Mouse (Mus musculus): ENCODE measurements around the gene Phf10. TPM values are rescaled to one million over a fixed set of nuclear protein-coding genes. Genes with fewer than 3 reads are reported as not detected.

Phf10 gene
- polyA plus RNA-seq, 1 experiment from 2014 or later, result 29.5 TPM

GRCm38 (mm10) chr17:14958686-14959327 is 2.3 kb downstream of the Phf10 start:
- DNase-seq (ENCODE audit: low spot score) (no peak), ATAC-seq (ENCODE audit: low FRiP score, low TSS enrichment) (no peak)
- 85% methylated on average over 5 of the region's 5 CpGs for WGBS
- H3K4me2 ChIP-seq (replicated peaks; ENCODE audit: low read depth), result no peak overlapping the region
- H3K36me3 ChIP-seq (ENCODE audit: control insufficient read depth, insufficient read depth, low read length), result peaks cover 6% of the 10 kb centered on the region
- no peak overlapping the region for H3K27ac ChIP-seq (replicated peaks)
- H3K9me3 ChIP-seq (ENCODE audit: control insufficient read depth, low read length), result no peaks in the 10 kb centered on the region
- no peak overlapping the region for H3K9ac ChIP-seq (ENCODE audit: low read length)
- TF ChIP-seq CTCF (IDR thresholded peaks at IDR 0.05; ENCODE audit: low read depth), result no peak
- TF ChIP-seq EP300 (optimal IDR thresholded peaks at IDR 0.05), result no peak
- H3K27me3 ChIP-seq (ENCODE audit: control insufficient read depth, insufficient read depth, low read length), result no peaks in the 10 kb centered on the region
- no peak overlapping the region for H3K4me3 ChIP-seq (ENCODE audit: low read depth, low read length)
- H3K4me1 ChIP-seq (replicated peaks; ENCODE audit: control insufficient read depth, insufficient read depth), result peaks cover 2% of the 10 kb centered on the region; the same call in 1 of the 2 replicates

GRCm38 (mm10) chr17:14953452-14953851 is 7.6 kb downstream of the Phf10 start:
- Histone ChIP-seq H3K9ac (ENCODE audit: low read length) (no peak overlapping the region), H3K4me1 (replicated peaks; ENCODE audit: control insufficient read depth, insufficient read depth) (no peaks in the 10 kb centered on the region), H3K36me3 (ENCODE audit: control insufficient read depth, insufficient read depth, low read length) (peaks cover 10% of the 10 kb centered on the region), H3K27ac (replicated peaks) (no peak overlapping the region), H3K4me2 (replicated peaks; ENCODE audit: low read depth) (no peak overlapping the region), H3K9me3 (ENCODE audit: control insufficient read depth, low read length) (no peaks in the 10 kb centered on the region), H3K27me3 (ENCODE audit: control insufficient read depth, insufficient read depth, low read length) (no peaks in the 10 kb centered on the region), H3K4me3 (ENCODE audit: low read depth, low read length) (no peak overlapping the region)
- ATAC-seq (ENCODE audit: low FRiP score, low TSS enrichment) (peak; percentile 48; the same call in 1 of the 2 replicates), DNase-seq (ENCODE audit: low spot score) (no peak)
- 82% methylated on average over 8 of the region's 8 CpGs for WGBS
- TF ChIP-seq CTCF (IDR thresholded peaks at IDR 0.05; ENCODE audit: low read depth) (no peak), EP300 (optimal IDR thresholded peaks at IDR 0.05) (no peak)

DNA sequence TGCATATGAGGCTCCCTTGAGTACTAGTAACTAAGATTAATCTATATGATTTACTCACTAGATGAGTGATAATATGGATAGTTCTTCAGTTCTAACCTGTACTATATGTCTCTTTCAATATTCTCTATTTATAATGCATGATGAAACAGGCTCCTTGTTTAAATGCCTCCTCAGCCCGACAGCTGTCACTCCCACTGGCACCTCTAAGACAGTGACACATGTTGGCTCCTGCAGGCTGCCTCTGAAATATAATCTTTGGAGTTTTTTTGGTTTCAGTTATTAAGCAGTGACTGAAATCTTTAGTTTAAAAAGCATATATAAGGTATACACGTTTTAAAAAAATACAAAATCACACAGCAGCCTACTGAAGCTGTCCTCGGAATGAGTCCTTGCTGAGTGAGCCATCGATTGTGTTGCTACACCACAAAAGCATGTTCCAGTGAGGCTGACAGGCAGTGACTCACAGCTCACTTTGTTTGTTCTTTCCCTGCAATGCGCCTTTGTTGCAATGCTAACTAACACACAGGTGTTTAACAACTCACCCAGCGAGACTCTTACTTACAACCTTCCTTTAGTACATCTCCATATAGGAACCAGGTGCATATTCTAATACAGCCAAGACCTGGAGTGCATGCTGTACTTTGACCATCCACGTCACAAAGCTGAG is 11.8 kb downstream of the Phf10 start:
- 62% methylated on average over 7 of the region's 7 CpGs for WGBS
- no peak overlapping the region for H3K4me2 ChIP-seq (replicated peaks; ENCODE audit: low read depth)
- no peaks in the 10 kb centered on the region for H3K4me1 ChIP-seq (replicated peaks; ENCODE audit: control insufficient read depth, insufficient read depth)
- no peak overlapping the region for H3K4me3 ChIP-seq (ENCODE audit: low read depth, low read length)
- no peaks in the 10 kb centered on the region for H3K27me3 ChIP-seq (ENCODE audit: control insufficient read depth, insufficient read depth, low read length)
- no peaks in the 10 kb centered on the region for H3K9me3 ChIP-seq (ENCODE audit: control insufficient read depth, low read length)
- H3K27ac ChIP-seq (replicated peaks), result no peak overlapping the region
- TF ChIP-seq CTCF (IDR thresholded peaks at IDR 0.05; ENCODE audit: low read depth), result no peak
- no peak for TF ChIP-seq EP300 (optimal IDR thresholded peaks at IDR 0.05)
- peaks cover 7% of the 10 kb centered on the region for H3K36me3 ChIP-seq (ENCODE audit: control insufficient read depth, insufficient read depth, low read length)
- DNase-seq (ENCODE audit: low spot score), result peak; percentile 46
- ATAC-seq (ENCODE audit: low FRiP score, low TSS enrichment), result peak; percentile 83
- H3K9ac ChIP-seq (ENCODE audit: low read length), result no peak overlapping the region

DNA sequence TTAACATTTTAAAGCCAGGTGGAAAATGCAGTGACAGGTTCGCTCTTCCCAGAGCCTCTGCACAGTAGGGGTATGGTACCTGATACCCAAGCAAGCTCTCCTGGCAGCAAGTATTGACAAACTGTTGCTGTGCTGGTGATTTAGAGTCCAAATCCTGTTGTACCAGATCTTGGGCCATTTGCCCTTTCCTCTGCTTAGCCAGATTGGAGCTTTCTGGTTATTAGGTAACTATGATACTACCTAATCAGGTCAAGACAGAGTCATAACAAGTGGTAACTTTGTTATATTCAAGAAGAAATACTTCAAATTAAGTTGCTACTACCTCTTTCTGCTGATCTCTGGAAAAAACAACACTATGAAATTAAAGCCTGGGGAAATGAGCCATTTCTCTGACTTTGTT is 16.5 kb downstream of the Phf10 start:
- TF ChIP-seq CTCF (IDR thresholded peaks at IDR 0.05; ENCODE audit: low read depth), result no peak
- TF ChIP-seq EP300 (optimal IDR thresholded peaks at IDR 0.05), result no peak
- H3K4me3 ChIP-seq (ENCODE audit: low read depth, low read length), result no peak overlapping the region; the same call in 1 of the 2 replicates
- DNase-seq (ENCODE audit: low spot score), result no peak
- H3K36me3 ChIP-seq (ENCODE audit: control insufficient read depth, insufficient read depth, low read length), result no peaks in the 10 kb centered on the region
- peak overlapping the region; percentile 94 for H3K4me2 ChIP-seq (replicated peaks; ENCODE audit: low read depth)
- H3K9ac ChIP-seq (ENCODE audit: low read length), result no peak overlapping the region
- no peaks in the 10 kb centered on the region for H3K4me1 ChIP-seq (replicated peaks; ENCODE audit: control insufficient read depth, insufficient read depth)
- H3K27me3 ChIP-seq (ENCODE audit: control insufficient read depth, insufficient read depth, low read length), result no peaks in the 10 kb centered on the region
- whole genome bisulfite sequencing, result 91% methylated on average over 1 of the region's 1 CpGs
- no peaks in the 10 kb centered on the region for H3K9me3 ChIP-seq (ENCODE audit: control insufficient read depth, low read length)
- no peak for ATAC-seq (ENCODE audit: low FRiP score, low TSS enrichment)
- no peak overlapping the region for H3K27ac ChIP-seq (replicated peaks)

DNA sequence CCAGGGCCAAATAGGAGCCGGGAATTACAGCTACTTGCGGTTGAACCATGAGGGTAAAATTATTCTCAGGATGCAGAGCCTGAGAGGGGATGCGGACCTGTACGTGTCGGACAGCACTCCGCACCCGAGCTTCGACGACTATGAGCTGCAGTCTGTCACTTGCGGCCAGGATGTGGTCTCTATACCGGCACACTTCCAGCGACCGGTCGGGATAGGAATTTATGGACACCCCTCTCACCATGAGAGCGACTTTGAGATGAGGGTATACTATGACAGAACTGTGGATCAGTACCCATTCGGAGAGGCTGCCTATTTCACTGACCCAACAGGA is 17.4 kb downstream of the Phf10 start:
- no peaks in the 10 kb centered on the region for H3K9me3 ChIP-seq (ENCODE audit: control insufficient read depth, low read length)
- no peaks in the 10 kb centered on the region for H3K36me3 ChIP-seq (ENCODE audit: control insufficient read depth, insufficient read depth, low read length)
- ATAC-seq (ENCODE audit: low FRiP score, low TSS enrichment) (no peak; the same call in 1 of the 2 replicates), DNase-seq (ENCODE audit: low spot score) (no peak)
- no peaks in the 10 kb centered on the region for H3K4me1 ChIP-seq (replicated peaks; ENCODE audit: control insufficient read depth, insufficient read depth)
- WGBS, result 16% methylated on average over 16 of the region's 16 CpGs
- peak overlapping the region; percentile 94 for H3K4me2 ChIP-seq (replicated peaks; ENCODE audit: low read depth)
- H3K9ac ChIP-seq (ENCODE audit: low read length), result peak overlapping the region; percentile 89
- no peak for TF ChIP-seq EP300 (optimal IDR thresholded peaks at IDR 0.05)
- no peak for TF ChIP-seq CTCF (IDR thresholded peaks at IDR 0.05; ENCODE audit: low read depth)
- H3K27me3 ChIP-seq (ENCODE audit: control insufficient read depth, insufficient read depth, low read length), result no peaks in the 10 kb centered on the region
- peak overlapping the region; percentile 90 for H3K27ac ChIP-seq (replicated peaks)
- H3K4me3 ChIP-seq (ENCODE audit: low read depth, low read length), result peak overlapping the region; percentile 82

Data from stomach, postnatal 0 days (tissue).